Mouse (Mus musculus): ENCODE data around the gene Dpy19l3.

DNA sequence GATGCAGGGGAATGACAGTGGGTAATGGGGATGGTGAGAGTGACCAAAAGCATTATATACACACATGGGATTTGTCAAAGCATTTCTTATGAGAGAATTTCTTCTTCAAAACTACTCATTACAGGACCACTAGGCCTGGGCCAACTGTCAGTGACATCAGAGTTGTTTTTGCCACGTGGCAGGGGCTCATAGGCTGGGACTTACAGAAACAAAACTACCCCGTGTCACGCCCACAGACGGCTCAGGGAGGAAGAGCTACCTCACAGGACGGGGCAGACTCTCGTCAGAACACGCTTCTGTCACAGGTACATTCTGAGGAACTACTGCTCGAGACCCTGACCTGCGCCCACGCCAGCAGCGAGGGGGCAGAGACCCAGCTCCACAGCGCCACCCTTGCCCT lies 25.9 kb downstream of the Dpy19l3 start:
- no peak for TF ChIP-seq CTCF (IDR thresholded peaks at IDR 0.05)
- TF ChIP-seq POLR2A (IDR thresholded peaks at IDR 0.05; ENCODE audit: insufficient read depth, low read depth, low read length): no peak
